Mouse (Mus musculus): Measurements from ENCODE around the gene Ivl. TPM values are rescaled to one million over a fixed set of nuclear protein-coding genes. Genes with fewer than 3 reads are reported as not detected.

Ivl gene
- total RNA-seq (2023), result not detected

GRCm38 (mm10) chr3:92573449-92574041, at the start of gene Ivl:
Gene Ivl, minus strand, starts transcription at chr3:92573735.

DNA sequence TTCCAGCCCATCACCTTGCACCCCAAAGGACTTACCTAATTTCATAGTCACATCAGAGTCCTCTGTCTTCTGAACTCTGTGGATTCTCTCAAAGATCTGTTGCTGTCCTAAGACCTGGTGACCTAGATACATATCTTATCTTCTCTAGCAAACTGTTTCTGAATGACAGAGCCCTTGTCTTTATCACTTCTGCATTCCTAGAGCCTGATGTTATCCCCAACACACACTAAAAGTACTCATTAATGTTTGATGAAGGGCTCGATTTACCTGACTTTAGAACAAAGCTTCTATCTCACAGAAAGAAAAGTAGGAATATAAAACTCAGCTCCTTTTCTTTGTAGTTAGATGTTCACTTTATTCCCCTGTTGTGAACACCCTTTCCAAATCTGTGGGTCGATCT, 48.0 kb upstream of the Ivl start, which contains the start of gene Lce6a:
Gene Lce6a, minus strand, starts transcription at position 101 of the 400 bp plus-strand sequence.

GRCm38 (mm10) chr3:92607392-92607791, 33.9 kb upstream of the Ivl start, which contains the start of gene 2210017I01Rik:
Gene 2210017I01Rik, minus strand, starts transcription at chr3:92607492.

GRCm38 (mm10) chr3:92588858-92589257, 15.3 kb upstream of the Ivl start, which contains the start of gene Smcp:
Gene Smcp, minus strand, starts transcription at chr3:92588997.

GRCm38 (mm10) chr3:92534411-92534810, 39.1 kb downstream of the Ivl start, which contains the start of gene 2310046K23Rik:
Gene 2310046K23Rik, minus strand, starts transcription at chr3:92534511.

Other genes with a start within 250 kb of the Ivl start
- gene Sprr2d, start 234.6 kb downstream of the Ivl start, total RNA-seq (2023), result not detected
- gene Sprr2e, start 221.6 kb downstream of the Ivl start, total RNA-seq (2023), result not detected
- gene Sprr2f, start 208.5 kb downstream of the Ivl start, total RNA-seq (2023), result not detected
- gene Sprr2h, start 188.1 kb downstream of the Ivl start, total RNA-seq (2023), result not detected
- not detected for gene Sprr2i, start 165.7 kb downstream of the Ivl start, total RNA-seq (2023)
- gene Sprr2j-ps, start 155.7 kb downstream of the Ivl start, total RNA-seq (2023), result not detected
- gene Gm9774, start 144.3 kb downstream of the Ivl start, total RNA-seq (2023), result under 1 TPM in 1 of 2 experiments, not detected in 1; 0.90 TPM
- gene Sprr2k, start 141.2 kb downstream of the Ivl start, total RNA-seq (2023), result not detected
- gene Sprr1b, start 134.9 kb downstream of the Ivl start, total RNA-seq (2023), result not detected
- gene Sprr3, start 115.0 kb downstream of the Ivl start, total RNA-seq (2023), result not detected
- gene Sprr1a, start 87.8 kb downstream of the Ivl start, total RNA-seq (2023), result not detected
- not detected for gene Sprr4, start 73.2 kb downstream of the Ivl start, total RNA-seq (2023)
- gene 2310046K23Rik, start 39.2 kb downstream of the Ivl start, total RNA-seq (2023), result not detected
- not detected for gene Smcp, start 15.3 kb upstream of the Ivl start, total RNA-seq (2023)
- gene 2210017I01Rik, start 33.8 kb upstream of the Ivl start, total RNA-seq (2023), result not detected
- not detected for gene Lce6a, start 47.9 kb upstream of the Ivl start, total RNA-seq (2023)
- gene Lce1a1, start 74.6 kb upstream of the Ivl start, total RNA-seq (2023), result not detected
- gene Lce1b, start 83.2 kb upstream of the Ivl start, total RNA-seq (2023), result not detected
- not detected for gene Lce1a2, start 96.6 kb upstream of the Ivl start, total RNA-seq (2023)
- not detected for gene Lce1c, start 105.5 kb upstream of the Ivl start, total RNA-seq (2023)
- not detected for gene Lce1d, start 113.5 kb upstream of the Ivl start, total RNA-seq (2023)
- gene Lce1e, start 135.3 kb upstream of the Ivl start, total RNA-seq (2023), result not detected
- gene Lce1f, start 146.6 kb upstream of the Ivl start, total RNA-seq (2023), result not detected
- not detected for gene Gm38119, start 165.4 kb upstream of the Ivl start, total RNA-seq (2023)
- not detected for gene Lce1g, start 178.6 kb upstream of the Ivl start, total RNA-seq (2023)
- gene Lce1h, start 191.3 kb upstream of the Ivl start, total RNA-seq (2023), result not detected
- not detected for gene Lce1i, start 205.2 kb upstream of the Ivl start, total RNA-seq (2023)
- not detected for gene Lce1j, start 216.8 kb upstream of the Ivl start, total RNA-seq (2023)
- gene Lce1k, start 234.2 kb upstream of the Ivl start, total RNA-seq (2023), result not detected